8 mouse cellular contexts compared by ENCODE assay signal in genomic region chr3:108200329-108201323, GRCm38 (mm10). TPM values are rescaled to one million over a fixed set of nuclear protein-coding genes. Genes with fewer than 3 reads are reported as not detected.
A peak's percentile ranks its signal among the peaks of the same experiment; 100 is the strongest.
DNase-seq lines count a peak whose midpoint lies in the region; ATAC-seq and TF ChIP-seq lines count a peak whose summit lies in the region.

TSS of gene Cyb561d1 (minus strand) at chr3:108201212.

- WGBS in lung, embryonic 15.5 days = 3% methylated on average over 44 of the region's 44 CpGs
- 1% methylated on average over 44 of the region's 44 CpGs for WGBS in olfactory bulb, adult 2 months

- H3K4me2 ChIP-seq in lung, embryonic 15.5 days = peak within 1 kb of the TSS; percentile 69

- no peaks in the 10 kb centered on the region for H3K27me3 ChIP-seq in lung, embryonic 15.5 days

- H3K4me3 ChIP-seq in lung, embryonic 15.5 days = peak within 1 kb of the TSS; percentile 65
- H3K4me3 ChIP-seq in olfactory bulb, adult 2 months (ENCODE audit: insufficient read depth, low read depth, low read length) = peak within 1 kb of the TSS; percentile 97

- H3K27ac ChIP-seq in lung, embryonic 15.5 days = peak within 1 kb of the TSS; percentile 89
- peak within 1 kb of the TSS; percentile 91 for H3K27ac ChIP-seq in olfactory bulb, adult 2 months (ENCODE audit: insufficient read depth, low read depth, low read length)

- peaks cover 22% of the 10 kb centered on the region; the same call in 1 of the 2 replicates for H3K36me3 ChIP-seq in lung, embryonic 15.5 days

- peak; percentile 51; the same call in 1 of the 2 replicates for TF ChIP-seq POLR2A in olfactory bulb, adult 2 months (IDR thresholded peaks at IDR 0.05; ENCODE audit: insufficient read depth, low read depth, low read length)

- no peaks in the 10 kb centered on the region for H3K9me3 ChIP-seq in lung, embryonic 15.5 days

- peak; percentile 39 for ATAC-seq in frontal cortex, adult (ENCODE audit: low TSS enrichment)
- ATAC-seq in hematopoietic stem cell, adult 5-6 weeks (replicated peaks in 1 of 2; ENCODE audit: insufficient read depth in 1 of 2, low FRiP score in 2 of 2, low TSS enrichment in 1 of 2, low read depth in 1 of 2, poor library complexity in 2 of 2, severe bottlenecking in 2 of 2) = peak; percentile 88 to 91
- peak; percentile 93 for ATAC-seq in lung, embryonic 15.5 days (ENCODE audit: borderline replicate concordance, extremely low read depth, low FRiP score, low TSS enrichment)

- peak within 1 kb of the TSS; percentile 45 for H3K9ac ChIP-seq in lung, embryonic 15.5 days

- no peak; the same call in 1 of the 2 replicates for TF ChIP-seq CTCF in olfactory bulb, adult 2 months (IDR thresholded peaks at IDR 0.05; ENCODE audit: insufficient read depth, low read depth, low read length)

- DNase-seq in Muller cell, postnatal 12 days (ENCODE audit: inconsistent ontology term) = peak; percentile 97
- DNase-seq in cerebellum, adult 9-10 months = peak; percentile 90
- peak; percentile 85 for DNase-seq in layer of hippocampus, adult 9-10 months (ENCODE audit: low spot score)
- DNase-seq in thymus, postnatal 0 days (ENCODE audit: low spot score) = peak; percentile 95

- H3K4me1 ChIP-seq in lung, embryonic 15.5 days = peaks cover 44% of the 10 kb centered on the region
- H3K4me1 ChIP-seq in olfactory bulb, adult 2 months (ENCODE audit: control insufficient read depth, insufficient read depth, low read length) = peaks cover 53% of the 10 kb centered on the region

RNA-seq across cellular contexts. Expression of gene Cyb561d1, which starts in this region (rescaled TPM):
- 7.7 and 9.5 TPM in 2 replicates for total RNA-seq in hematopoietic stem cell, adult 5-6 weeks (2017)
- polyA plus RNA-seq in lung, embryonic 15.5 days (2015; fragmentation: Nextera tagmentation; extraction: Ambion mirVana) = 2.6 and 3.4 TPM in 2 replicates
- not detected in 2 replicates for polyA plus RNA-seq in olfactory bulb, adult 2 months (2012; ENCODE audit: insufficient read depth, insufficient read length, low replicate concordance, missing spikeins)
- 7.5 and 9.1 TPM in 2 replicates for polyA plus RNA-seq in thymus, postnatal 0 days (2015; fragmentation: Nextera tagmentation; extraction: Ambion mirVana)

Comparison
In these comparisons a context has a peak if more than half of its experiments do, and no peak if none do; other contexts are left out.
1. Peak in every context shown above with its lines: DNase-seq, ATAC-seq, H3K4me3 ChIP-seq and H3K27ac ChIP-seq.
2. ATAC-seq: peak in every context shown above with its lines; median percentile 93 in lung, embryonic 15.5 days; 90 in hematopoietic stem cell, adult 5-6 weeks; 39 in frontal cortex, adult.